In genomic region chr8:13548831-13549230, GRCm38 (mm10) we compare ENCODE assay signal across 10 mouse cellular contexts. TPM values are rescaled to one million over a fixed set of nuclear protein-coding genes. Genes with fewer than 3 reads are reported as not detected.
DNase-seq lines count a peak whose midpoint lies in the region.
"Had no signal": no experiment of that assay in that cellular context is flagged by ENCODE, and none has a peak within 500 bp of the region (broad histone marks: within the 10 kb centered on the region; RNA-seq: fewer than 3 reads in every experiment).

No protein-coding gene starts in this region.

- H3K9me3 ChIP-seq in forebrain, embryonic 10.5 days, result peaks cover 5% of the 10 kb centered on the region; the same call in 1 of the 2 replicates

- H3K36me3 ChIP-seq in forebrain, embryonic 10.5 days (replicated peaks), result no peaks in the 10 kb centered on the region

- DNase-seq in embryo, embryonic 9.5 days (ENCODE audit: extremely low spot score), result peak; percentile 8
- no peak for DNase-seq in embryo, embryonic 10 days (ENCODE audit: low spot score)
- peak; percentile 81 for DNase-seq in NIH3T3 (ENCODE audit: low read depth)
- peak; percentile 78 for DNase-seq in gastrocnemius, postnatal 25 days
- peak; percentile 54 to 59 for DNase-seq in kidney, postnatal 4 days
- DNase-seq in ovary, postnatal 14 days (ENCODE audit: low spot score), result peak; percentile 64
- no peak for DNase-seq in spleen, adult 12 weeks (ENCODE audit: low spot score)
- no peak for DNase-seq in forebrain, embryonic 10.5 days (ENCODE audit: extremely low spot score, low spot score)

- WGBS in forebrain, embryonic 10.5 days, result 64% methylated on average over 9 of the region's 9 CpGs

- H3K4me1 ChIP-seq in forebrain, embryonic 10.5 days, result no peaks in the 10 kb centered on the region; the same call in 1 of the 2 replicates

- H3K27me3 ChIP-seq in forebrain, embryonic 10.5 days (ENCODE audit: poor library complexity, severe bottlenecking), result no peaks in the 10 kb centered on the region

- no peak overlapping the region for H3K4me3 ChIP-seq in forebrain, embryonic 10.5 days

- no peak overlapping the region for H3K27ac ChIP-seq in forebrain, embryonic 10.5 days

RNA-seq across cellular contexts. Expression of gene 1700029H14Rik, which starts 13.4 kb away (rescaled TPM):
- not detected for total RNA-seq in gastrocnemius, postnatal 25 days (2021)
- polyA plus RNA-seq in forebrain, embryonic 10.5 days (2016; fragmentation: Nextera tagmentation; extraction: Ambion mirVana), result not detected in 2 replicates
- polyA plus RNA-seq: large intestine, adult 2 months had no signal

RNA-seq across cellular contexts. Expression of gene Gas6, which starts 54.5 kb away (rescaled TPM):
- total RNA-seq in gastrocnemius, postnatal 25 days (2021), result 10 to 100 TPM; 66.3 to 67.5 TPM
- polyA plus RNA-seq in forebrain, embryonic 10.5 days (2016; fragmentation: Nextera tagmentation; extraction: Ambion mirVana), result 6.1 and 7.6 TPM in 2 replicates
- total RNA-seq: neutrophil, adult 5-6 weeks had no signal

Comparison
In these comparisons a context has a peak if more than half of its experiments do, and no peak if none do; other contexts are left out.
1. DNase-seq: peak in embryo, embryonic 9.5 days (single experiment), NIH3T3 (single experiment), gastrocnemius, postnatal 25 days (single experiment), kidney, postnatal 4 days (2 of 2) and ovary, postnatal 14 days (single experiment); none in embryo, embryonic 10 days (single experiment), spleen, adult 12 weeks (single experiment) and forebrain, embryonic 10.5 days (single experiment).